Mouse (Mus musculus) liver, adult 2 months (tissue): ENCODE results near the gene Ablim2.

Experiments used
- CTCF ChIP-seq: fragments of 200-500 bp; IDR thresholded peaks from 2 replicates; pipeline ENCODE4 v1.5.1; 2011; ENCODE audit warnings: low read depth, low read length, control low read depth
- POLR2A ChIP-seq: fragments of 200-500 bp; IDR thresholded peaks from 2 replicates; pipeline ENCODE4 v1.6.1; 2011; ENCODE audit warnings: low read length, control low read depth; ENCODE audit not compliant: insufficient read depth; ENCODE audit errors: extremely low read depth

- TF ChIP-seq POLR2A (no peak), CTCF (no peak)
Measured at GRCm38 (mm10) chr5:35811639-35812295, 54.1 kb downstream of the Ablim2 start.
